Mouse (Mus musculus) neural tube, embryonic 15.5 days (tissue): ENCODE data around the gene Nbeal1. TPM values are rescaled to one million over a fixed set of nuclear protein-coding genes. Genes with fewer than 3 reads are reported as not detected.

Experiments
- ATAC-seq: fragments of 200-750 bp; cut with Nextera tagmentation; 2 replicates; pipeline ENCODE4 v1.8.0; 2017; ENCODE audit warnings: mild to moderate bottlenecking, moderate TSS enrichment, moderate library complexity; ENCODE audit not compliant: low FRiP score
- H3K27ac ChIP-seq: fragments of 300-500 bp; sonication (generic); replicated peaks from 2 replicates; pipeline ENCODE4 v1.5.1; 2015; ENCODE audit warnings: mild to moderate bottlenecking, inconsistent platforms
- H3K27me3 ChIP-seq: fragments of 300-500 bp; sonication (generic); replicated peaks from 2 replicates; pipeline ENCODE4 v1.6.1; 2015; ENCODE audit warnings: inconsistent platforms
- H3K36me3 ChIP-seq: fragments of 300-500 bp; sonication (generic); 2 replicates; pipeline ENCODE4 v1.6.1; 2015; ENCODE audit warnings: inconsistent platforms
- H3K4me1 ChIP-seq: fragments of 300-500 bp; sonication (generic); 2 replicates; pipeline ENCODE4 v1.6.1; 2015; ENCODE audit warnings: inconsistent platforms
- H3K4me2 ChIP-seq: fragments of 300-500 bp; sonication (generic); 2 replicates; pipeline ENCODE4 v1.6.1; 2015; ENCODE audit warnings: inconsistent platforms, mild to moderate bottlenecking, moderate library complexity
- H3K4me3 ChIP-seq: fragments of 300-500 bp; sonication (generic); replicated peaks from 2 replicates; pipeline ENCODE4 v1.5.1; 2015; ENCODE audit warnings: mild to moderate bottlenecking, inconsistent platforms
- H3K9ac ChIP-seq: fragments of 300-500 bp; sonication (generic); replicated peaks from 2 replicates; pipeline ENCODE4 v1.6.1; 2015; ENCODE audit warnings: mild to moderate bottlenecking, inconsistent platforms
- H3K9me3 ChIP-seq: fragments of 300-500 bp; sonication (generic); replicated peaks from 2 replicates; pipeline ENCODE4 v1.6.1; 2016; ENCODE audit warnings: inconsistent platforms
- WGBS: fragments of 180-500 bp; shearing (Covaris S2); methylation state at CpG from one replicate; pipeline ENCODE4 v1.1.7; 2015; ENCODE audit warnings: mixed read lengths; 5-methylcytosine and 5-hydroxymethylcytosine counted together
- polyA plus RNA-seq: library from polyadenylated mRNA; unstranded; fragments of >200 nt; fragmentation: Nextera tagmentation; extraction: Ambion mirVana; gene quantifications from 2 replicates; pipeline ENCODE4 v1.2.1, GENCODE M21; 2015

Gene Nbeal1
- polyA plus RNA-seq, 1 experiment from 2014 or later = 6.3 TPM

- Histone ChIP-seq H3K9me3 (0 out of 2 replicates have a peak, but pooled peaks cover 4% of the 10 kb centered on the region), H3K4me2 (no peak overlapping the region), H3K4me3 (no peak overlapping the region), H3K4me1 (peaks cover 14% of the 10 kb centered on the region), H3K27me3 (no peaks in the 10 kb centered on the region), H3K36me3 (no peaks in the 10 kb centered on the region), H3K27ac (no peak overlapping the region), H3K9ac (no peak overlapping the region)
- 92% methylated on average over 2 of the region's 2 CpGs for WGBS
- no peak for ATAC-seq
These were observed 165.3 kb downstream of the Nbeal1 start for GRCm38 (mm10) chr1:60345712-60346111.

DNA sequence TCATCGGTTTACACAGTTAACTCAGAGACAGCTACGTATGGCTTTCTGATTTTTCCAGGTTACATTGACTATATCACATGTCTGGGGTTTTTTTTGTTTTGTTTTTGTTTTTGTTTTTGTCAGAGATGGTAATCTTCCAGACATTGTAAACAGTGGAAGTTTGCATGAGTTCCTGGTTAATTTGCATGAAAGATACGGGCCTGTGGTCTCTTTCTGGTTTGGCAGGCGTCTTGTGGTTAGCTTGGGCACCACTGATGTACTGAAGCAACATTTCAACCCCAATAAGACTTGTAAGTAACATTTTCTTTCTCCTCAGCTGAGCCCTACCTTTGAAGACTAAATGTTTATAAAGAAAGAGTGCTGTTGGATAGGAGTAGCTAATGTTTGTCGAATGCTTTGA lies 172.4 kb downstream of the Nbeal1 start:
- no peak overlapping the region for H3K4me2 ChIP-seq
- no peak for ATAC-seq
- H3K27me3 ChIP-seq = no peaks in the 10 kb centered on the region
- no peak overlapping the region for H3K4me3 ChIP-seq
- H3K9ac ChIP-seq = no peak overlapping the region
- no peak overlapping the region for H3K27ac ChIP-seq
- H3K4me1 ChIP-seq = no peaks in the 10 kb centered on the region
- H3K9me3 ChIP-seq = 0 out of 2 replicates have a peak, but pooled peaks cover 4% of the 10 kb centered on the region
- H3K36me3 ChIP-seq = no peaks in the 10 kb centered on the region
- WGBS = 87% methylated on average over 5 of the region's 5 CpGs

- Histone ChIP-seq H3K9ac (no peak overlapping the region), H3K4me1 (no peaks in the 10 kb centered on the region), H3K27me3 (no peaks in the 10 kb centered on the region), H3K9me3 (no peaks in the 10 kb centered on the region), H3K36me3 (no peaks in the 10 kb centered on the region), H3K4me2 (no peak overlapping the region), H3K4me3 (no peak overlapping the region), H3K27ac (no peak overlapping the region)
- ATAC-seq = no peak
- WGBS = 83% methylated on average over 1 of the region's 1 CpGs
These were observed 181.2 kb downstream of the Nbeal1 start for GRCm38 (mm10) chr1:60361626-60362025.

DNA sequence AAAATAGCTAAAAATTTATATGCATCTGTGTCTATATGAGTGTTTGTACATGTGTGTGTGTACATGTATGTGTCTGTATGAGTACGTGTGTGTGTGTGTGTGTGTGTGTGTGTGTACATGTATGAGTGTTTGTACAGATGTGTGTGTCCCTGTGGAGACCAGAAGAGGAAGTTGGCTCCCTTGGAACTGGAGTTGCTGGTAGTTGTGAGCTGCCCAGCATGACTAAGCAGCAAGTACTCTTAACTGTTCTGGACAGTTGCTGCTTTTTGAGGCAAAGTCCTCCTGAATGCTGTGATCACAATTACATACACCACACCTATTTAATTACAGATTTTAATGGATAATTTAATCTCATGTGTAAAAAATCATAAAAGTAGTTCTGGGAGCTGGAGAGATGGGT lies 196.2 kb downstream of the Nbeal1 start:
- H3K27ac ChIP-seq = no peak overlapping the region
- H3K27me3 ChIP-seq = no peaks in the 10 kb centered on the region
- no peak overlapping the region for H3K4me3 ChIP-seq
- whole genome bisulfite sequencing = 93% methylated on average over 1 of the region's 1 CpGs
- no peak for ATAC-seq
- no peaks in the 10 kb centered on the region for H3K4me1 ChIP-seq
- H3K36me3 ChIP-seq = peaks cover 5% of the 10 kb centered on the region
- no peak overlapping the region for H3K9ac ChIP-seq
- H3K4me2 ChIP-seq = no peak overlapping the region
- no peaks in the 10 kb centered on the region for H3K9me3 ChIP-seq

GRCm38 (mm10) chr1:60381910-60382309 lies 201.5 kb downstream of the Nbeal1 start:
- no peaks in the 10 kb centered on the region for H3K9me3 ChIP-seq
- no peak overlapping the region for H3K4me2 ChIP-seq
- H3K4me1 ChIP-seq = no peaks in the 10 kb centered on the region
- ATAC-seq = no peak
- WGBS = 99% methylated on average over 3 of the region's 3 CpGs
- H3K27me3 ChIP-seq = no peaks in the 10 kb centered on the region
- no peak overlapping the region for H3K4me3 ChIP-seq
- H3K9ac ChIP-seq = no peak overlapping the region
- H3K36me3 ChIP-seq = 0 out of 2 replicates have a peak, but pooled peaks cover 3% of the 10 kb centered on the region
- H3K27ac ChIP-seq = no peak overlapping the region

Other genes starting within 250 kb of the Nbeal1 start
- 40.0 and 50.2 TPM in 2 replicates for gene Ica1l, start 137.4 kb upstream of the Nbeal1 start, polyA plus RNA-seq
- gene Carf, start 82.4 kb upstream of the Nbeal1 start, polyA plus RNA-seq = 7.2 and 7.4 TPM in 2 replicates
- 49.2 and 53.1 TPM in 2 replicates for gene Wdr12, start 82.0 kb upstream of the Nbeal1 start, polyA plus RNA-seq
- 18.2 and 20.6 TPM in 2 replicates for gene Cyp20a1, start 162.7 kb downstream of the Nbeal1 start, polyA plus RNA-seq
- 67.3 and 73.0 TPM in 2 replicates for gene Abi2, start 229.0 kb downstream of the Nbeal1 start, polyA plus RNA-seq